Mouse (Mus musculus): Measurements from ENCODE around the gene Fbxo2. TPM values are rescaled to one million over a fixed set of nuclear protein-coding genes. Genes with fewer than 3 reads are reported as not detected.

The Fbxo2 gene
- polyA plus RNA-seq, 1 experiment from 2014 or later = 0.50 TPM

GRCm38 (mm10) chr4:148192707-148193245, 32.4 kb downstream of the Fbxo2 start:
- no peaks in the 10 kb centered on the region for H3K9me3 ChIP-seq (ENCODE audit: control insufficient read depth, low read length)
- H3K4me3 ChIP-seq (ENCODE audit: low read depth, low read length) = no peak overlapping the region
- H3K4me2 ChIP-seq (ENCODE audit: low read length) = no peak overlapping the region
- no peak overlapping the region for H3K27ac ChIP-seq (ENCODE audit: low read depth)
- DNase-seq (ENCODE audit: low spot score) = no peak
- no peaks in the 10 kb centered on the region for H3K27me3 ChIP-seq (replicated peaks; ENCODE audit: control insufficient read depth, insufficient read depth, low read length)
- ATAC-seq (replicated peaks; ENCODE audit: low FRiP score, low TSS enrichment, low read depth) = no peak
- no peaks in the 10 kb centered on the region for H3K36me3 ChIP-seq (ENCODE audit: control insufficient read depth, insufficient read depth, low read length)
- 26% methylated on average over 11 of the region's 11 CpGs for WGBS
- no peaks in the 10 kb centered on the region for H3K4me1 ChIP-seq (replicated peaks; ENCODE audit: control insufficient read depth, insufficient read depth, low read length)
- no peak overlapping the region for H3K9ac ChIP-seq (ENCODE audit: low read length)

GRCm38 (mm10) chr4:148194400-148194799, 34.0 kb downstream of the Fbxo2 start:
- Histone ChIP-seq H3K36me3 (ENCODE audit: control insufficient read depth, insufficient read depth, low read length) (no peaks in the 10 kb centered on the region), H3K4me1 (replicated peaks; ENCODE audit: control insufficient read depth, insufficient read depth, low read length) (no peaks in the 10 kb centered on the region), H3K27me3 (replicated peaks; ENCODE audit: control insufficient read depth, insufficient read depth, low read length) (no peaks in the 10 kb centered on the region), H3K27ac (ENCODE audit: low read depth) (no peak overlapping the region), H3K4me3 (ENCODE audit: low read depth, low read length) (no peak overlapping the region), H3K9me3 (ENCODE audit: control insufficient read depth, low read length) (no peaks in the 10 kb centered on the region), H3K9ac (ENCODE audit: low read length) (no peak overlapping the region), H3K4me2 (ENCODE audit: low read length) (no peak overlapping the region)
- ATAC-seq (replicated peaks; ENCODE audit: low FRiP score, low TSS enrichment, low read depth) (no peak), DNase-seq (ENCODE audit: low spot score) (no peak)

GRCm38 (mm10) chr4:148198721-148199120, 38.3 kb downstream of the Fbxo2 start:
- Histone ChIP-seq H3K36me3 (ENCODE audit: control insufficient read depth, insufficient read depth, low read length) (no peaks in the 10 kb centered on the region), H3K9me3 (ENCODE audit: control insufficient read depth, low read length) (no peaks in the 10 kb centered on the region), H3K9ac (ENCODE audit: low read length) (no peak overlapping the region), H3K4me2 (ENCODE audit: low read length) (no peak overlapping the region), H3K27me3 (replicated peaks; ENCODE audit: control insufficient read depth, insufficient read depth, low read length) (no peaks in the 10 kb centered on the region), H3K4me1 (replicated peaks; ENCODE audit: control insufficient read depth, insufficient read depth, low read length) (no peaks in the 10 kb centered on the region), H3K4me3 (ENCODE audit: low read depth, low read length) (no peak overlapping the region), H3K27ac (ENCODE audit: low read depth) (no peak overlapping the region)
- DNase-seq (ENCODE audit: low spot score) = no peak
- no peak for ATAC-seq (replicated peaks; ENCODE audit: low FRiP score, low TSS enrichment, low read depth)
- 53% methylated on average over 10 of the region's 10 CpGs for WGBS

GRCm38 (mm10) chr4:148203557-148203956, 43.1 kb downstream of the Fbxo2 start:
- H3K9me3 ChIP-seq (ENCODE audit: control insufficient read depth, low read length) = no peaks in the 10 kb centered on the region
- no peak overlapping the region for H3K4me2 ChIP-seq (ENCODE audit: low read length)
- H3K27me3 ChIP-seq (replicated peaks; ENCODE audit: control insufficient read depth, insufficient read depth, low read length) = no peaks in the 10 kb centered on the region
- 85% methylated on average over 2 of the region's 2 CpGs for WGBS
- no peaks in the 10 kb centered on the region for H3K36me3 ChIP-seq (ENCODE audit: control insufficient read depth, insufficient read depth, low read length)
- no peaks in the 10 kb centered on the region for H3K4me1 ChIP-seq (replicated peaks; ENCODE audit: control insufficient read depth, insufficient read depth, low read length)
- H3K27ac ChIP-seq (ENCODE audit: low read depth) = no peak overlapping the region
- DNase-seq (ENCODE audit: low spot score) (no peak), ATAC-seq (replicated peaks; ENCODE audit: low FRiP score, low TSS enrichment, low read depth) (no peak)
- no peak overlapping the region for H3K9ac ChIP-seq (ENCODE audit: low read length)
- H3K4me3 ChIP-seq (ENCODE audit: low read depth, low read length) = no peak overlapping the region

GRCm38 (mm10) chr4:148204061-148204872, 43.8 kb downstream of the Fbxo2 start:
- DNase-seq (ENCODE audit: low spot score) (no peak), ATAC-seq (replicated peaks; ENCODE audit: low FRiP score, low TSS enrichment, low read depth) (no peak)

GRCm38 (mm10) chr4:148204873-148205232, 44.4 kb downstream of the Fbxo2 start:
- 60% methylated on average over 6 of the region's 6 CpGs for WGBS
- Histone ChIP-seq H3K27me3 (replicated peaks; ENCODE audit: control insufficient read depth, insufficient read depth, low read length) (no peaks in the 10 kb centered on the region), H3K36me3 (ENCODE audit: control insufficient read depth, insufficient read depth, low read length) (no peaks in the 10 kb centered on the region), H3K4me1 (replicated peaks; ENCODE audit: control insufficient read depth, insufficient read depth, low read length) (no peaks in the 10 kb centered on the region), H3K4me3 (ENCODE audit: low read depth, low read length) (no peak overlapping the region), H3K27ac (ENCODE audit: low read depth) (no peak overlapping the region), H3K9me3 (ENCODE audit: control insufficient read depth, low read length) (no peaks in the 10 kb centered on the region), H3K9ac (ENCODE audit: low read length) (no peak overlapping the region), H3K4me2 (ENCODE audit: low read length) (no peak overlapping the region)
- ATAC-seq (replicated peaks; ENCODE audit: low FRiP score, low TSS enrichment, low read depth) (no peak), DNase-seq (ENCODE audit: low spot score) (no peak)

More at GRCm38 (mm10) chr4:148204061-148204872, 43.8 kb downstream of the Fbxo2 start:
- no peaks in the 10 kb centered on the region for H3K27me3 ChIP-seq (replicated peaks; ENCODE audit: control insufficient read depth, insufficient read depth, low read length)
- no peaks in the 10 kb centered on the region for H3K36me3 ChIP-seq (ENCODE audit: control insufficient read depth, insufficient read depth, low read length)
- H3K9me3 ChIP-seq (ENCODE audit: control insufficient read depth, low read length) = no peaks in the 10 kb centered on the region
- H3K4me3 ChIP-seq (ENCODE audit: low read depth, low read length) = no peak overlapping the region
- no peak overlapping the region for H3K9ac ChIP-seq (ENCODE audit: low read length)
- H3K27ac ChIP-seq (ENCODE audit: low read depth) = no peak overlapping the region
- no peaks in the 10 kb centered on the region for H3K4me1 ChIP-seq (replicated peaks; ENCODE audit: control insufficient read depth, insufficient read depth, low read length)
- WGBS = 63% methylated on average over 15 of the region's 15 CpGs
- no peak overlapping the region for H3K4me2 ChIP-seq (ENCODE audit: low read length)

GRCm38 (mm10) chr4:148214460-148215136, 54.2 kb downstream of the Fbxo2 start:
- no peaks in the 10 kb centered on the region for H3K4me1 ChIP-seq (replicated peaks; ENCODE audit: control insufficient read depth, insufficient read depth, low read length)
- ATAC-seq (replicated peaks; ENCODE audit: low FRiP score, low TSS enrichment, low read depth) (no peak), DNase-seq (ENCODE audit: low spot score) (no peak)
- H3K27ac ChIP-seq (ENCODE audit: low read depth) = no peak overlapping the region
- no peaks in the 10 kb centered on the region for H3K36me3 ChIP-seq (ENCODE audit: control insufficient read depth, insufficient read depth, low read length)
- H3K9me3 ChIP-seq (ENCODE audit: control insufficient read depth, low read length) = no peaks in the 10 kb centered on the region
- 52% methylated on average over 5 of the region's 5 CpGs for WGBS
- H3K4me2 ChIP-seq (ENCODE audit: low read length) = no peak overlapping the region
- H3K4me3 ChIP-seq (ENCODE audit: low read depth, low read length) = no peak overlapping the region
- no peak overlapping the region for H3K9ac ChIP-seq (ENCODE audit: low read length)
- H3K27me3 ChIP-seq (replicated peaks; ENCODE audit: control insufficient read depth, insufficient read depth, low read length) = peaks cover 8% of the 10 kb centered on the region; the same call in 1 of the 2 replicates

GRCm38 (mm10) chr4:148215264-148215900, 55.0 kb downstream of the Fbxo2 start:
- DNase-seq (ENCODE audit: low spot score) (no peak), ATAC-seq (replicated peaks; ENCODE audit: low FRiP score, low TSS enrichment, low read depth) (no peak)
- no peak overlapping the region for H3K4me2 ChIP-seq (ENCODE audit: low read length)
- no peaks in the 10 kb centered on the region for H3K36me3 ChIP-seq (ENCODE audit: control insufficient read depth, insufficient read depth, low read length)
- no peaks in the 10 kb centered on the region for H3K9me3 ChIP-seq (ENCODE audit: control insufficient read depth, low read length)
- no peaks in the 10 kb centered on the region for H3K4me1 ChIP-seq (replicated peaks; ENCODE audit: control insufficient read depth, insufficient read depth, low read length)
- WGBS = 40% methylated on average over 11 of the region's 11 CpGs
- H3K4me3 ChIP-seq (ENCODE audit: low read depth, low read length) = no peak overlapping the region
- peaks cover 14% of the 10 kb centered on the region; the same call in 1 of the 2 replicates for H3K27me3 ChIP-seq (replicated peaks; ENCODE audit: control insufficient read depth, insufficient read depth, low read length)
- H3K27ac ChIP-seq (ENCODE audit: low read depth) = no peak overlapping the region
- H3K9ac ChIP-seq (ENCODE audit: low read length) = no peak overlapping the region

All from intestine, embryonic 14.5 days (tissue).